ENCODE assay signal across 9 mouse cellular contexts in genomic region chr4:95966928-95967724, GRCm38 (mm10). TPM values are rescaled to one million over a fixed set of nuclear protein-coding genes. Genes with fewer than 3 reads are reported as not detected.
DNase-seq lines count a peak whose midpoint lies in the region; ATAC-seq and TF ChIP-seq lines count a peak whose summit lies in the region.
"Had no signal": no experiment of that assay in that cellular context is flagged by ENCODE, and none has a peak within 500 bp of the region (broad histone marks: within the 10 kb centered on the region; RNA-seq: fewer than 3 reads in every experiment).

Hook1 (plus strand) TSS chr4:95967240.

- peak; percentile 99 for ATAC-seq in forebrain, embryonic 14.5 days
- ATAC-seq in heart, postnatal 0 days (ENCODE audit: insufficient read depth, low read depth), result peak; percentile 100
- ATAC-seq in liver, embryonic 12.5 days, result peak; percentile 98

- H3K4me3 ChIP-seq in E14TG2a.4 (replicated peaks; ENCODE audit: low read length), result peak within 1 kb of the TSS; percentile 89
- H3K4me3 ChIP-seq in forebrain, embryonic 14.5 days (ENCODE audit: low read depth, low read length), result peak within 1 kb of the TSS; percentile 60
- H3K4me3 ChIP-seq in heart, postnatal 0 days (ENCODE audit: low read depth, low read length), result peak within 1 kb of the TSS; percentile 70
- peak within 1 kb of the TSS; percentile 60 for H3K4me3 ChIP-seq in liver, embryonic 12.5 days

- no peak for TF ChIP-seq EP300 in heart, postnatal 0 days (IDR thresholded peaks at IDR 0.05; ENCODE audit: low read depth)

- no peaks in the 10 kb centered on the region for H3K27me3 ChIP-seq in E14TG2a.4 (ENCODE audit: insufficient read depth, low read length)
- no peaks in the 10 kb centered on the region for H3K27me3 ChIP-seq in forebrain, embryonic 14.5 days (replicated peaks; ENCODE audit: control insufficient read depth, insufficient read depth, low read length)
- no peaks in the 10 kb centered on the region for H3K27me3 ChIP-seq in heart, postnatal 0 days (ENCODE audit: control insufficient read depth, insufficient read depth, low read length)
- H3K27me3 ChIP-seq in liver, embryonic 12.5 days (replicated peaks), result peaks cover 12% of the 10 kb centered on the region

- no peak for TF ChIP-seq CTCF in E14TG2a.4 (conservative IDR thresholded peaks at IDR 0.05; ENCODE audit: low read length)
- no peak for TF ChIP-seq CTCF in heart, postnatal 0 days (IDR thresholded peaks at IDR 0.05; ENCODE audit: low read depth)

- peak; percentile 100 for DNase-seq in cerebellum, adult 11-12 months
- peak; percentile 98 for DNase-seq in forebrain, embryonic 14.5 days (ENCODE audit: low spot score)
- peak; percentile 92 for DNase-seq in heart, postnatal 0 days (ENCODE audit: low spot score)
- peak; percentile 97 to 99 for DNase-seq in kidney, postnatal 25 days
- DNase-seq in naive thymus-derived CD4-positive, alpha-beta T cell, adult 2 months (ENCODE audit: low read depth), result peak; percentile 95
- DNase-seq in spleen, postnatal 4 days (ENCODE audit: low spot score in 2 of 2), result peak; percentile 82 to 87

- H3K4me2 ChIP-seq in forebrain, embryonic 14.5 days (ENCODE audit: low read length), result peak within 1 kb of the TSS; percentile 81
- H3K4me2 ChIP-seq in heart, postnatal 0 days (ENCODE audit: low read depth, low read length), result peak within 1 kb of the TSS; percentile 83
- H3K4me2 ChIP-seq in liver, embryonic 12.5 days, result peak within 1 kb of the TSS; percentile 72

- H3K36me3 ChIP-seq in E14TG2a.4 (ENCODE audit: insufficient read depth, low read length), result peaks cover 9% of the 10 kb centered on the region
- no peaks in the 10 kb centered on the region for H3K36me3 ChIP-seq in forebrain, embryonic 14.5 days (ENCODE audit: control insufficient read depth, insufficient read depth, low read length)
- no peaks in the 10 kb centered on the region for H3K36me3 ChIP-seq in heart, postnatal 0 days (replicated peaks; ENCODE audit: control insufficient read depth, insufficient read depth, low read length)
- no peaks in the 10 kb centered on the region for H3K36me3 ChIP-seq in liver, embryonic 12.5 days

- peak within 1 kb of the TSS; percentile 76 for H3K27ac ChIP-seq in forebrain, embryonic 14.5 days (ENCODE audit: low read depth, low read length)
- H3K27ac ChIP-seq in heart, postnatal 0 days (ENCODE audit: low read depth), result peak within 1 kb of the TSS; percentile 36; the same call in 1 of the 2 replicates
- H3K27ac ChIP-seq in liver, embryonic 12.5 days, result no peak within 1 kb of the TSS

- WGBS in forebrain, embryonic 14.5 days, result under 1% methylated on average over 67 of the region's 82 CpGs
- 1% methylated on average over 67 of the region's 82 CpGs for WGBS in heart, postnatal 0 days
- WGBS in liver, embryonic 12.5 days (ENCODE audit: insufficient replicate concordance), result 1% methylated on average over 82 of the region's 82 CpGs

- peak within 1 kb of the TSS; percentile 80 for H3K9ac ChIP-seq in forebrain, embryonic 14.5 days (ENCODE audit: low read length)
- peak within 1 kb of the TSS; percentile 70 for H3K9ac ChIP-seq in heart, postnatal 0 days (replicated peaks; ENCODE audit: low read depth, low read length)
- H3K9ac ChIP-seq in liver, embryonic 12.5 days, result peak within 1 kb of the TSS; percentile 53

- peaks cover 21% of the 10 kb centered on the region for H3K4me1 ChIP-seq in E14TG2a.4 (replicated peaks; ENCODE audit: low read depth, low read length)
- H3K4me1 ChIP-seq in forebrain, embryonic 14.5 days (ENCODE audit: control insufficient read depth, insufficient read depth, low read length), result peaks cover 3% of the 10 kb centered on the region; the same call in 1 of the 2 replicates
- H3K4me1 ChIP-seq in heart, postnatal 0 days (ENCODE audit: control insufficient read depth, insufficient read depth), result 0 out of 2 replicates have a peak, but pooled peaks cover 8% of the 10 kb centered on the region
- H3K4me1 ChIP-seq in liver, embryonic 12.5 days, result peaks cover 5% of the 10 kb centered on the region

- no peaks in the 10 kb centered on the region for H3K9me3 ChIP-seq in E14TG2a.4 (ENCODE audit: low read length)
- no peaks in the 10 kb centered on the region for H3K9me3 ChIP-seq in forebrain, embryonic 14.5 days (replicated peaks; ENCODE audit: control insufficient read depth, low read length)
- no peaks in the 10 kb centered on the region for H3K9me3 ChIP-seq in heart, postnatal 0 days (replicated peaks; ENCODE audit: control insufficient read depth, low read length)
- H3K9me3 ChIP-seq in liver, embryonic 12.5 days (replicated peaks), result no peaks in the 10 kb centered on the region

RNA-seq across cellular contexts. Expression of gene Hook1, which starts in this region (rescaled TPM):
- 44.4 and 54.0 TPM in 2 replicates for polyA plus RNA-seq in forebrain, embryonic 14.5 days (2014; fragmentation: Nextera tagmentation; extraction: Ambion mirVana)
- total RNA-seq in heart, postnatal 0 days (2014; rRNA removed; ENCODE audit: low replicate concordance), result 1.9 and 2.0 TPM in 2 replicates
- polyA plus RNA-seq in heart, postnatal 0 days (2015; fragmentation: Nextera tagmentation; extraction: Ambion mirVana), result 3.3 and 3.7 TPM in 2 replicates
- polyA plus RNA-seq in liver, embryonic 12.5 days (2016; fragmentation: Nextera tagmentation; extraction: Ambion mirVana), result 6.6 and 7.2 TPM in 2 replicates
- total RNA-seq: MEL had no signal
